Comparison of ENCODE assay signal across 18 mouse cellular contexts in genomic region chr2:128208541-128208940, GRCm38 (mm10).
A peak's percentile ranks its signal among the peaks of the same experiment; 100 is the strongest.
DNase-seq lines count a peak whose midpoint lies in the region; ATAC-seq and TF ChIP-seq lines count a peak whose summit lies in the region.
"Had no signal": no experiment of that assay in that cellular context is flagged by ENCODE, and none has a peak within 500 bp of the region (broad histone marks: within the 10 kb centered on the region; RNA-seq: fewer than 3 reads in every experiment).

No protein-coding gene starts in this region.

- H3K9me3 ChIP-seq in kidney, embryonic 15.5 days (replicated peaks): no peaks in the 10 kb centered on the region
- H3K9me3 ChIP-seq: embryonic facial prominence, embryonic 12.5 days; heart, embryonic 10.5 days; liver, embryonic 15.5 days; megakaryocyte, embryonic 14.5 days had no signal

- TF ChIP-seq CTCF in kidney, adult 2 months (conservative IDR thresholded peaks at IDR 0.05; ENCODE audit: insufficient read depth, insufficient read length, low read depth, low read length): no peak

- no peak overlapping the region for H3K27ac ChIP-seq in kidney, adult 2 months (ENCODE audit: insufficient read depth, low read depth, low read length)
- H3K27ac ChIP-seq in kidney, embryonic 15.5 days: no peak overlapping the region
- H3K27ac ChIP-seq: embryonic facial prominence, embryonic 12.5 days; heart, embryonic 10.5 days; hindbrain, embryonic 14.5 days; kidney, postnatal 0 days; liver, embryonic 15.5 days had no signal

- ATAC-seq in kidney, embryonic 15.5 days (replicated peaks; ENCODE audit: low FRiP score): no peak
- ATAC-seq: midbrain, embryonic 16.5 days had no signal

- H3K27me3 ChIP-seq in kidney, adult 2 months (replicated peaks; ENCODE audit: control insufficient read depth, insufficient read depth, low read length): no peaks in the 10 kb centered on the region
- 0 out of 2 replicates have a peak, but pooled peaks cover 2% of the 10 kb centered on the region for H3K27me3 ChIP-seq in kidney, embryonic 15.5 days
- H3K27me3 ChIP-seq: embryonic facial prominence, embryonic 12.5 days had no signal

- no peak overlapping the region for H3K9ac ChIP-seq in kidney, embryonic 15.5 days
- H3K9ac ChIP-seq: embryonic facial prominence, embryonic 12.5 days; hindbrain, embryonic 14.5 days; liver, embryonic 15.5 days had no signal

- H3K4me2 ChIP-seq in kidney, embryonic 15.5 days: no peak overlapping the region
- H3K4me2 ChIP-seq: embryonic facial prominence, embryonic 12.5 days; hindbrain, embryonic 14.5 days; liver, embryonic 15.5 days had no signal

- no peak overlapping the region for H3K4me3 ChIP-seq in kidney, adult 2 months (ENCODE audit: insufficient read depth, low read depth, low read length)
- no peak overlapping the region for H3K4me3 ChIP-seq in kidney, embryonic 15.5 days (replicated peaks)
- H3K4me3 ChIP-seq: embryonic facial prominence, embryonic 12.5 days; heart, embryonic 10.5 days; liver, embryonic 15.5 days; megakaryocyte, embryonic 14.5 days had no signal

- TF ChIP-seq POLR2A in kidney, adult 2 months (IDR thresholded peaks at IDR 0.05; ENCODE audit: low read depth, low read length): no peak

- DNase-seq in kidney, adult 2 months: peak; percentile 89
- peak; percentile 37 for DNase-seq in adipocyte (ENCODE audit: low spot score)
- peak; percentile 16 for DNase-seq in cerebellum, adult 9-10 months
- peak; percentile 50 for DNase-seq in kidney, postnatal 14 days
- no peak for DNase-seq in retina, postnatal 1 day
- DNase-seq in urinary bladder, postnatal 25 days (ENCODE audit: low spot score): no peak
- no peak for DNase-seq in c-Kit-positive CD71-positive TER-119-positive erythroid progenitor cells, embryonic 14.5 days (ENCODE audit: low spot score)
- DNase-seq: gastrocnemius, postnatal 14 days; heart, postnatal 10 days; lung, postnatal 10 days had no signal

- no peaks in the 10 kb centered on the region for H3K36me3 ChIP-seq in kidney, adult 2 months (ENCODE audit: control insufficient read depth, insufficient read depth, low read length)
- H3K36me3 ChIP-seq in kidney, embryonic 15.5 days: no peaks in the 10 kb centered on the region
- H3K36me3 ChIP-seq: embryonic facial prominence, embryonic 12.5 days; heart, embryonic 10.5 days; liver, embryonic 15.5 days had no signal

- H3K4me1 ChIP-seq in kidney, adult 2 months (ENCODE audit: control insufficient read depth, insufficient read depth, low read length): peaks cover 20% of the 10 kb centered on the region
- H3K4me1 ChIP-seq in kidney, embryonic 15.5 days: peaks cover 24% of the 10 kb centered on the region

- 39% methylated on average over 1 of the region's 1 CpGs for WGBS in kidney, adult 2 months
- 67% methylated on average over 1 of the region's 1 CpGs for WGBS in kidney, embryonic 15.5 days

Comparison
In these comparisons a context has a peak if more than half of its experiments do, and no peak if none do; other contexts are left out.
1. DNase-seq: peak in kidney, adult 2 months (single experiment), adipocyte (single experiment), cerebellum, adult 9-10 months (single experiment) and kidney, postnatal 14 days (single experiment); none in retina, postnatal 1 day (single experiment), urinary bladder, postnatal 25 days (single experiment) and c-Kit-positive CD71-positive TER-119-positive erythroid progenitor cells, embryonic 14.5 days (single experiment).